Comparison of ENCODE assay signal across 23 mouse cellular contexts in genomic region chr9:25200148-25200547, GRCm38 (mm10). TPM values are rescaled to one million over a fixed set of nuclear protein-coding genes. Genes with fewer than 3 reads are reported as not detected.
DNase-seq lines count a peak whose midpoint lies in the region; ATAC-seq and TF ChIP-seq lines count a peak whose summit lies in the region.
"Had no signal": no experiment of that assay in that cellular context is flagged by ENCODE, and none has a peak within 500 bp of the region (broad histone marks: within the 10 kb centered on the region; RNA-seq: fewer than 3 reads in every experiment).

No protein-coding gene starts in this region.

- no peak overlapping the region for H3K4me3 ChIP-seq in heart, embryonic 11.5 days (ENCODE audit: low read depth, low read length)
- no peak overlapping the region for H3K4me3 ChIP-seq in left cerebral cortex, adult 2 months
- no peak overlapping the region for H3K4me3 ChIP-seq in MEL (ENCODE audit: control insufficient read depth in 1 of 2, insufficient read depth in 1 of 2, low read depth in 2 of 2, low read length in 2 of 2)
- no peak overlapping the region for H3K4me3 ChIP-seq in cortical plate, adult 2 months (ENCODE audit: insufficient read depth, low read length)
- H3K4me3 ChIP-seq: embryonic facial prominence, embryonic 12.5 days; gastrocnemius, adult 2 months; hindbrain, embryonic 12.5 days; kidney, embryonic 15.5 days; limb, embryonic 15.5 days; lung, embryonic 15.5 days had no signal

- no peak for TF ChIP-seq RAD21 in MEL (IDR thresholded peaks at IDR 0.05; ENCODE audit: low read depth, low read length)

- H3K4me2 ChIP-seq in heart, embryonic 11.5 days, result no peak overlapping the region
- H3K4me2 ChIP-seq: embryonic facial prominence, embryonic 12.5 days; hindbrain, embryonic 12.5 days; kidney, embryonic 15.5 days; limb, embryonic 15.5 days; lung, embryonic 15.5 days had no signal

- no peak; a peak in 1 of 4 replicates for TF ChIP-seq EP300 in MEL (IDR thresholded peaks at IDR 0.05; ENCODE audit: low read depth in 1 of 2, low read length in 2 of 2)

- WGBS in heart, embryonic 11.5 days (ENCODE audit: insufficient replicate concordance), result 81% methylated on average over 3 of the region's 3 CpGs

- DNase-seq in heart, postnatal 10 days, result no peak
- no peak for DNase-seq in left cerebral cortex, adult 2 months (ENCODE audit: extremely low spot score in 1 of 2, low spot score in 2 of 2)
- no peak for DNase-seq in left cerebral cortex, postnatal 10 days (ENCODE audit: extremely low spot score in 1 of 2, low spot score in 2 of 2)
- DNase-seq in MEL (ENCODE audit: low read depth, low spot score), result peak; percentile 25
- DNase-seq in natural killer cell, adult 2 months (ENCODE audit: low spot score in 2 of 2), result no peak
- DNase-seq in ovary, postnatal 10 days (ENCODE audit: low spot score), result no peak
- DNase-seq: cerebellum, adult 11-12 months; cerebellum, postnatal 10 days; gastrocnemius, adult 2 months; kidney, adult 11 months; kidney, postnatal 36 days; left cerebral cortex, postnatal 4 days; lung, postnatal 4 days; right cerebral cortex, postnatal 25 days; spleen, adult 18-20 months had no signal

- no peak for ATAC-seq in heart, embryonic 11.5 days (replicated peaks; ENCODE audit: insufficient number of reproducible peaks, low FRiP score, low TSS enrichment)

- intact Hi-C loops in heart, postnatal 10 days (cut with DNase I), result no loop called here
- intact Hi-C loops in left cerebral cortex, adult 2 months (cut with DNase I), result no loop called here
- intact Hi-C loops in left cerebral cortex, postnatal 10 days (cut with DNase I), result loop anchor here (10.0 kb wide), 1 partner anchor 55 kb away; the partner anchor contains the start of gene Sept7

- peaks cover 8% of the 10 kb centered on the region; the same call in 1 of the 2 replicates for H3K4me1 ChIP-seq in heart, embryonic 11.5 days (ENCODE audit: control insufficient read depth, insufficient read depth, low read length)
- peaks cover 6 to 22% of the 10 kb centered on the region in 2 experiments for H3K4me1 ChIP-seq in MEL (ENCODE audit: control insufficient read depth in 1 of 2, insufficient read depth in 2 of 2, low read length in 2 of 2)
- peaks cover 5% of the 10 kb centered on the region for H3K4me1 ChIP-seq in cortical plate, adult 2 months (ENCODE audit: control insufficient read depth, insufficient read depth, low read length)
- H3K4me1 ChIP-seq: hindbrain, embryonic 12.5 days; limb, embryonic 15.5 days had no signal

- H3K9ac ChIP-seq in heart, embryonic 11.5 days (ENCODE audit: low read depth, low read length), result no peak overlapping the region
- no peak overlapping the region for H3K9ac ChIP-seq in MEL (ENCODE audit: control insufficient read depth, low read depth, low read length, poor library complexity, severe bottlenecking)
- H3K9ac ChIP-seq: embryonic facial prominence, embryonic 12.5 days; hindbrain, embryonic 12.5 days; kidney, embryonic 15.5 days; limb, embryonic 15.5 days; liver, embryonic 14.5 days; lung, embryonic 15.5 days had no signal

- no peaks in the 10 kb centered on the region for H3K36me3 ChIP-seq in heart, embryonic 11.5 days (ENCODE audit: control insufficient read depth, insufficient read depth, low read length)
- H3K36me3 ChIP-seq in MEL (ENCODE audit: control insufficient read depth in 1 of 2, insufficient read depth in 2 of 2, low read length in 2 of 2), result peaks cover 0 to 12% of the 10 kb centered on the region in 2 experiments; a peak in 2 of 4 replicates
- H3K36me3 ChIP-seq: embryonic facial prominence, embryonic 12.5 days; hindbrain, embryonic 12.5 days; kidney, embryonic 15.5 days; limb, embryonic 15.5 days; lung, embryonic 15.5 days had no signal

- no peaks in the 10 kb centered on the region for H3K9me3 ChIP-seq in heart, embryonic 11.5 days (replicated peaks; ENCODE audit: control insufficient read depth, low read length)
- no peaks in the 10 kb centered on the region for H3K9me3 ChIP-seq in MEL (replicated peaks; ENCODE audit: insufficient read depth, low read length)
- H3K9me3 ChIP-seq: embryonic facial prominence, embryonic 12.5 days; hindbrain, embryonic 12.5 days; kidney, embryonic 15.5 days; limb, embryonic 15.5 days; lung, embryonic 15.5 days had no signal

- no peak for TF ChIP-seq CTCF in left cerebral cortex, adult 2 months (IDR thresholded peaks at IDR 0.05)
- no peak for TF ChIP-seq CTCF in MEL (IDR thresholded peaks at IDR 0.05 in 2 of 3, conservative IDR thresholded peaks at IDR 0.05 in 1 of 3; ENCODE audit: control insufficient read depth in 1 of 3, insufficient read depth in 1 of 3, low read depth in 2 of 3, low read length in 3 of 3, poor library complexity in 1 of 3, severe bottlenecking in 1 of 3)
- no peak for TF ChIP-seq CTCF in cortical plate, adult 2 months (IDR thresholded peaks at IDR 0.05; ENCODE audit: extremely low read depth, insufficient read depth, low read length)

- H3K27me3 ChIP-seq in heart, embryonic 11.5 days (ENCODE audit: control insufficient read depth, insufficient read depth, low read length), result no peaks in the 10 kb centered on the region
- H3K27me3 ChIP-seq in MEL (ENCODE audit: control insufficient read depth in 1 of 2, insufficient read depth in 2 of 2, low read length in 2 of 2), result no peaks in the 10 kb centered on the region
- H3K27me3 ChIP-seq: embryonic facial prominence, embryonic 12.5 days; hindbrain, embryonic 12.5 days; kidney, embryonic 15.5 days; limb, embryonic 15.5 days; lung, embryonic 15.5 days had no signal

- TF ChIP-seq POLR2A in MEL (IDR thresholded peaks at IDR 0.05; ENCODE audit: control insufficient read depth in 1 of 2, insufficient read depth in 1 of 2, low read depth in 1 of 2, low read length in 2 of 2, poor library complexity in 1 of 2), result no peak
- TF ChIP-seq POLR2A in cortical plate, adult 2 months (IDR thresholded peaks at IDR 0.05; ENCODE audit: extremely low read depth, insufficient read depth, low read length), result no peak

- no peaks in the 10 kb centered on the region for H3K79me2 ChIP-seq in MEL (ENCODE audit: control insufficient read depth, insufficient read depth, low read length, poor library complexity)

- peak overlapping the region; percentile 0; the same call in 1 of the 2 replicates for H3K27ac ChIP-seq in heart, embryonic 11.5 days (ENCODE audit: low read depth, low read length)
- H3K27ac ChIP-seq in left cerebral cortex, adult 2 months, result peak overlapping the region; percentile 77
- H3K27ac ChIP-seq in MEL (ENCODE audit: control insufficient read depth, low read depth, low read length), result no peak overlapping the region
- peak overlapping the region; percentile 82 for H3K27ac ChIP-seq in cortical plate, adult 2 months (ENCODE audit: insufficient read depth, low read length)
- H3K27ac ChIP-seq: embryonic facial prominence, embryonic 12.5 days; gastrocnemius, adult 2 months; hindbrain, embryonic 12.5 days; kidney, embryonic 15.5 days; limb, embryonic 15.5 days; liver, embryonic 14.5 days; lung, embryonic 15.5 days had no signal

TF ChIP-seq in MEL, 35 proteins besides CTCF, POLR2A, EP300 and RAD21:
- TF ChIP-seq ZC3H11A (IDR thresholded peaks at IDR 0.05; ENCODE audit: low read depth, low read length) (no peak), TBP (IDR thresholded peaks at IDR 0.05; ENCODE audit: low read depth, low read length) (no peak), BHLHE40 (IDR thresholded peaks at IDR 0.05; ENCODE audit: borderline replicate concordance, low read depth, low read length) (no peak), SIN3A (IDR thresholded peaks at IDR 0.05; ENCODE audit: low read length) (no peak), MXI1 (IDR thresholded peaks at IDR 0.05; ENCODE audit: low read depth, low read length) (no peak), ZKSCAN1 (IDR thresholded peaks at IDR 0.05; ENCODE audit: low read depth, low read length) (no peak), SMC3 (IDR thresholded peaks at IDR 0.05; ENCODE audit: low read depth, low read length) (no peak), NELFE (IDR thresholded peaks at IDR 0.05; ENCODE audit: low read depth, low read length) (no peak), MYC (IDR thresholded peaks at IDR 0.05; ENCODE audit: low read depth, low read length) (no peak), ZNF384 (IDR thresholded peaks at IDR 0.05; ENCODE audit: low read depth, low read length) (no peak), USF2 (IDR thresholded peaks at IDR 0.05; ENCODE audit: borderline replicate concordance in 1 of 2, insufficient read depth in 1 of 2, low read depth in 1 of 2, low read length in 2 of 2) (no peak), NRF1 (IDR thresholded peaks at IDR 0.05; ENCODE audit: insufficient read depth, low read depth, low read length, poor library complexity, severe bottlenecking) (no peak), MEF2A (IDR thresholded peaks at IDR 0.05; ENCODE audit: extremely low read depth, insufficient replicate concordance, low read depth, low read length, poor library complexity, severe bottlenecking) (no peak), ELF1 (IDR thresholded peaks at IDR 0.05; ENCODE audit: low read depth, low read length) (no peak), UBTF (IDR thresholded peaks at IDR 0.05; ENCODE audit: borderline replicate concordance, insufficient read depth, low read depth, low read length) (no peak)

RNA-seq across cellular contexts. Expression of gene Herpud2, which starts 48.5 kb away (rescaled TPM):
- polyA plus RNA-seq in heart, embryonic 11.5 days (2014; fragmentation: Nextera tagmentation; extraction: Ambion mirVana), result 22.4 and 24.2 TPM in 2 replicates
- total RNA-seq in heart, postnatal 10 days (2021), result 10 to 100 TPM; 40.4 to 42.1 TPM
- 10 to 100 TPM; 49.6 to 51.0 TPM for total RNA-seq in left cerebral cortex, adult 2 months (2021)
- 10 to 100 TPM; 48.7 to 49.7 TPM for total RNA-seq in left cerebral cortex, postnatal 10 days (2021)
- 4.3 and 5.5 TPM in 2 replicates for total RNA-seq in MEL (2012; rRNA removed)
- 10 to 100 TPM in 1 of 2 experiments, not detected in 1; 17.2 TPM for polyA plus RNA-seq in MEL (2012; ENCODE audit: insufficient read depth in 1 of 2, insufficient read length in 2 of 2, low read depth in 1 of 2, low replicate concordance in 2 of 2, missing spikeins in 1 of 2)
- 37.8 and 42.3 TPM in 2 replicates for polyA plus RNA-seq in cortical plate, adult 2 months (2012; rRNA removed)

RNA-seq across cellular contexts. Expression of gene Sept7, which starts 52.1 kb away (rescaled TPM):
- polyA plus RNA-seq in heart, embryonic 11.5 days (2014; fragmentation: Nextera tagmentation; extraction: Ambion mirVana), result 284 and 324 TPM in 2 replicates
- 100 to 1,000 TPM; 162 to 187 TPM for total RNA-seq in heart, postnatal 10 days (2021)
- total RNA-seq in left cerebral cortex, adult 2 months (2021), result 100 to 1,000 TPM; 349 to 384 TPM
- 100 to 1,000 TPM; 320 to 329 TPM for total RNA-seq in left cerebral cortex, postnatal 10 days (2021)
- 67.0 and 75.2 TPM in 2 replicates for total RNA-seq in MEL (2012; rRNA removed)
- 100 to 1,000 TPM in 1 of 2 experiments, 10 to 100 TPM in 1; 66.7 to 254 TPM for polyA plus RNA-seq in MEL (2012; ENCODE audit: insufficient read depth in 1 of 2, insufficient read length in 2 of 2, low read depth in 1 of 2, low replicate concordance in 2 of 2, missing spikeins in 1 of 2)
- polyA plus RNA-seq in cortical plate, adult 2 months (2012; rRNA removed), result 312 and 335 TPM in 2 replicates
